In the genomic region with DNA sequence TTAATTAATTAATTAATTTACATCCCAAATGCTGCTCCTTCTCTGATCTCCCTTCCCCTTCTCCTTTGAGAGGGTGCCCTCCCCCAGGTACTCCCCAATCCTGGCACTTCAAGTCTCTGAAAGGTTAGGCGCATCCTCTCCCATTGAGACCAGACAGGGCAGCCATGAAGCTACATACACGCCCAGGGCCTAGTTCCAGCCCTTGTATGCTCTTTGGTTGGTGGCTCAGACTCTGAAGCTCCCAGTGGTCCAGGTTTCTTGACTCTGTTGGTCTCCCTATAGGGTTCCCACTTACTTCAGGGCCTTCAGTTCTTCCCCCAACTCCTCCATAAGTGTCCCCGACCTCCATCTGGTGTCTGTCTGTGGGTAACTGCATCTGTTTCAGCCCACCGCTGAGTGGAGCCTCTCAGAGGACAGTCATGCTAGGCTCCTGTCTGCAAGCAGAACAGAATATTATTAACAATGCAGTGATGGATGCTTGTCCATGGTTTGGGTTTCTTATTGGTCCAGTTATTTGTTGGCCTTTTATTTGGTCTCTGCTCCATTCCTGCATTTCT, we compare ENCODE assay signal across 15 mouse cellular contexts. TPM values are rescaled to one million over a fixed set of nuclear protein-coding genes. Genes with fewer than 3 reads are reported as not detected.
DNase-seq lines count a peak whose midpoint lies in the region; TF ChIP-seq lines count a peak whose summit lies in the region.
"Had no signal": no experiment of that assay in that cellular context is flagged by ENCODE, and none has a peak within 500 bp of the region (broad histone marks: within the 10 kb centered on the region; RNA-seq: fewer than 3 reads in every experiment).

No protein-coding gene starts in this region.

- H3K4me3 ChIP-seq in heart, adult 2 months = no peak overlapping the region
- no peak overlapping the region for H3K4me3 ChIP-seq in layer of hippocampus, adult 2 months
- H3K4me3 ChIP-seq: embryonic facial prominence, embryonic 12.5 days; limb, embryonic 12.5 days had no signal

- WGBS in heart, adult 2 months = 61% methylated on average over 4 of the region's 4 CpGs

- no peaks in the 10 kb centered on the region for H3K36me3 ChIP-seq in heart, adult 2 months (ENCODE audit: control insufficient read depth, insufficient read depth, low read length)
- H3K36me3 ChIP-seq: embryonic facial prominence, embryonic 12.5 days; G1E; limb, embryonic 12.5 days had no signal

- no peak for TF ChIP-seq POLR2A in heart, adult 2 months (IDR thresholded peaks at IDR 0.05; ENCODE audit: insufficient read depth, low read depth, low read length)

- TF ChIP-seq CTCF in heart, adult 2 months (IDR thresholded peaks at IDR 0.05) = peak; percentile 58
- TF ChIP-seq CTCF in layer of hippocampus, adult 2 months (conservative IDR thresholded peaks at IDR 0.05) = peak; percentile 65

- no peak for DNase-seq in heart, adult 2 months
- DNase-seq in heart, postnatal 25 days (ENCODE audit: low spot score) = no peak
- DNase-seq in layer of hippocampus, adult 2 months (ENCODE audit: low spot score in 2 of 2) = peak in 1 of 2 experiments; percentile 29
- no peak for DNase-seq in layer of hippocampus, postnatal 25 days (ENCODE audit: extremely low spot score in 1 of 2, low spot score in 1 of 2)
- peak; percentile 22 to 42 for DNase-seq in thymus, postnatal 10 days (ENCODE audit: low spot score in 2 of 2)
- no peak for DNase-seq in thymus, postnatal 0 days (ENCODE audit: low spot score)
- DNase-seq in testis, postnatal 14 days (ENCODE audit: low spot score) = no peak
- DNase-seq: layer of hippocampus, postnatal 36 days; midbrain, embryonic 14.5 days had no signal

- no peak overlapping the region for H3K27ac ChIP-seq in heart, adult 2 months
- no peak overlapping the region for H3K27ac ChIP-seq in layer of hippocampus, adult 2 months
- H3K27ac ChIP-seq: embryonic facial prominence, embryonic 12.5 days; kidney, postnatal 0 days; limb, embryonic 12.5 days; liver, embryonic 14.5 days; stomach, postnatal 0 days had no signal

- no peak for TF ChIP-seq EP300 in heart, adult 2 months (IDR thresholded peaks at IDR 0.05; ENCODE audit: insufficient read depth, low read depth, low read length)

- H3K9ac ChIP-seq in heart, adult 2 months (ENCODE audit: low read depth, low read length) = no peak overlapping the region
- H3K9ac ChIP-seq: embryonic facial prominence, embryonic 12.5 days; limb, embryonic 12.5 days; liver, embryonic 14.5 days had no signal

- no peaks in the 10 kb centered on the region for H3K4me1 ChIP-seq in heart, adult 2 months (ENCODE audit: control insufficient read depth, insufficient read depth, low read length)
- H3K4me1 ChIP-seq: embryonic facial prominence, embryonic 12.5 days; limb, embryonic 12.5 days had no signal

- no peaks in the 10 kb centered on the region for H3K27me3 ChIP-seq in heart, adult 2 months (ENCODE audit: control insufficient read depth, insufficient read depth, low read length)
- H3K27me3 ChIP-seq: embryonic facial prominence, embryonic 12.5 days; limb, embryonic 12.5 days had no signal

- intact Hi-C loops in heart, adult 2 months (cut with DNase I) = loop anchor here (2.0 kb wide), 1 partner anchor 25 kb away; no protein-coding TSS in a partner anchor
- intact Hi-C loops in heart, postnatal 25 days (cut with DNase I) = no loop called here

- H3K79me2 ChIP-seq in heart, adult 2 months (replicated peaks; ENCODE audit: control insufficient read depth, insufficient read depth, low read length) = no peaks in the 10 kb centered on the region

RNA-seq across cellular contexts. Expression of a gene that starts 26.9 kb away (rescaled TPM):
- 10 to 100 TPM; 28.0 to 28.3 TPM for total RNA-seq in heart, adult 2 months (2021)
- 24.1 and 30.1 TPM in 2 replicates for polyA plus RNA-seq in heart, adult 2 months (2012; rRNA removed)
- total RNA-seq in heart, postnatal 25 days (2021) = 10 to 100 TPM; 30.5 to 32.0 TPM
- total RNA-seq in layer of hippocampus, adult 2 months (2021) = 10 to 100 TPM; 44.7 to 46.9 TPM
- total RNA-seq in layer of hippocampus, postnatal 25 days (2021) = 10 to 100 TPM; 41.7 to 49.8 TPM
- 11.5 and 12.4 TPM in 2 replicates for polyA plus RNA-seq in thymus, postnatal 0 days (2015; fragmentation: Nextera tagmentation; extraction: Ambion mirVana)

RNA-seq across cellular contexts. Expression of a gene that starts 36.6 kb away (rescaled TPM):
- 10 to 100 TPM; 34.7 TPM for total RNA-seq in heart, adult 2 months (2021)
- polyA plus RNA-seq in heart, adult 2 months (2012; rRNA removed) = 25.7 and 35.6 TPM in 2 replicates
- 10 to 100 TPM; 32.2 to 35.3 TPM for total RNA-seq in heart, postnatal 25 days (2021)
- total RNA-seq in layer of hippocampus, adult 2 months (2021) = 10 to 100 TPM; 51.7 to 52.3 TPM
- 10 to 100 TPM; 43.5 to 53.4 TPM for total RNA-seq in layer of hippocampus, postnatal 25 days (2021)
- polyA plus RNA-seq in thymus, postnatal 0 days (2015; fragmentation: Nextera tagmentation; extraction: Ambion mirVana) = 147 and 150 TPM in 2 replicates

Comparison
In these comparisons a context has a peak if more than half of its experiments do, and no peak if none do; other contexts are left out.
1. DNase-seq: peak in thymus, postnatal 10 days (2 of 2); none in heart, adult 2 months (0 of 2), heart, postnatal 25 days (single experiment), layer of hippocampus, postnatal 25 days (0 of 2), thymus, postnatal 0 days (single experiment) and testis, postnatal 14 days (single experiment).